Mouse (Mus musculus) CH12.LX (cell line): ENCODE measurements at regions not wholly inside any gene's neighbourhood (a gene's known extent, or its start where the extent isn't known, plus 50 kb on each side); places are given as distances from the start of the nearest gene placed in this dataset.

Experiments
- DNase-seq: peaks from one replicate; pipeline ENCODE4 v3.0.0-alpha.2; 2013; ENCODE audit errors: extremely low read depth
- H3K27ac ChIP-seq: 2 replicates; pipeline ENCODE4 v1.5.1; 2012; ENCODE audit warnings: low read depth, mild to moderate bottlenecking, control low read depth, moderate library complexity; ENCODE audit not compliant: insufficient read depth
- H3K27me3 ChIP-seq: replicated peaks from 2 replicates; pipeline ENCODE3; 2012; ENCODE audit warnings: inconsistent platforms
- H3K36me3 ChIP-seq, 2 experiments: replicated peaks in 1 of 2; 2 replicates each; pipeline versions ENCODE3 to v1.6.1; 2012; ENCODE audit warnings: inconsistent platforms in 1 of 2, low read length in 1 of 2, mild to moderate bottlenecking in 1 of 2, mixed read lengths in 1 of 2, moderate library complexity in 1 of 2; ENCODE audit not compliant: control insufficient read depth in 1 of 2, insufficient read depth in 1 of 2
- H3K4me1 ChIP-seq, 2 experiments: 2 replicates each; pipeline ENCODE4 v1.6.1; 2012; ENCODE audit warnings: inconsistent platforms in 1 of 2, moderate library complexity in 1 of 2; ENCODE audit not compliant: insufficient read depth in 2 of 2, control insufficient read depth in 1 of 2
- H3K4me2 ChIP-seq: 2 replicates; pipeline ENCODE4 v1.6.1; 2012; ENCODE audit warnings: low read depth, mild to moderate bottlenecking, control low read depth; ENCODE audit not compliant: poor library complexity, insufficient read depth, severe bottlenecking
- H3K4me3 ChIP-seq, 3 experiments: fragments of 150-350 bp in 1 of 3; sonication (generic) in 1 of 3; replicated peaks in 1 of 3; 2 replicates each; pipeline versions ENCODE3 to v1.5.1; 2011 to 2012; ENCODE audit warnings: low read depth in 2 of 3, low read length in 2 of 3, mild to moderate bottlenecking in 2 of 3, moderate library complexity in 2 of 3, control low read depth in 1 of 3, improper control_type of control experiment in 1 of 3, inconsistent platforms in 1 of 3, mixed read lengths in 1 of 3; ENCODE audit not compliant: poor library complexity in 1 of 3
- H3K79me2 ChIP-seq: replicated peaks from 2 replicates; pipeline ENCODE4 v1.6.1; 2012; ENCODE audit warnings: mild to moderate bottlenecking, moderate library complexity; ENCODE audit not compliant: control insufficient read depth, poor library complexity, insufficient read depth, severe bottlenecking; ENCODE audit errors: extremely low read depth
- H3K9ac ChIP-seq: 2 replicates; pipeline ENCODE4 v1.6.1; 2012; ENCODE audit warnings: low read depth, mild to moderate bottlenecking, control low read depth, moderate library complexity; ENCODE audit not compliant: insufficient read depth
- H3K9me3 ChIP-seq: replicated peaks from 2 replicates; pipeline ENCODE3; 2012; ENCODE audit warnings: low read length, inconsistent platforms, mixed read lengths
- BHLHE40 ChIP-seq: IDR thresholded peaks from 2 replicates; pipeline ENCODE4 v1.6.1; 2011; ENCODE audit warnings: mild to moderate bottlenecking, low read depth, low read length, improper control_type of control experiment
- ELF1 ChIP-seq: IDR thresholded peaks from 2 replicates; pipeline ENCODE4 v1.6.1; 2014; ENCODE audit warnings: low read depth, mild to moderate bottlenecking, inconsistent platforms, low read length, improper control_type of control experiment
- EP300 ChIP-seq: IDR thresholded peaks from 2 replicates; pipeline ENCODE4 v1.6.1; 2011; ENCODE audit warnings: low read length, improper control_type of control experiment
- GABPA ChIP-seq: IDR thresholded peaks from 2 replicates; pipeline ENCODE4 v1.6.1; 2012; ENCODE audit warnings: low read depth, low read length, improper control_type of control experiment, inconsistent platforms; ENCODE audit not compliant: insufficient replicate concordance
- HCFC1 ChIP-seq: IDR thresholded peaks from 2 replicates; pipeline ENCODE4 v1.6.1; 2012; ENCODE audit warnings: low read depth, mild to moderate bottlenecking, inconsistent platforms, low read length, improper control_type of control experiment
- IRF4 ChIP-seq: IDR thresholded peaks from 2 replicates; pipeline ENCODE4 v1.6.1; 2014; ENCODE audit warnings: low read depth, mild to moderate bottlenecking, inconsistent platforms, low read length, improper control_type of control experiment
- JUND ChIP-seq: conservative IDR thresholded peaks from 2 replicates; pipeline ENCODE4 v1.6.1; 2011; ENCODE audit warnings: low read depth, low read length, improper control_type of control experiment
- KAT2A ChIP-seq: IDR thresholded peaks from 2 replicates; pipeline ENCODE4 v1.6.1; 2012; ENCODE audit warnings: low read length, improper control_type of control experiment, inconsistent platforms; ENCODE audit not compliant: insufficient replicate concordance
- PAX5 ChIP-seq: IDR thresholded peaks from 2 replicates; pipeline ENCODE4 v1.6.1; 2012; ENCODE audit warnings: low read length, inconsistent platforms, mixed read lengths
- POLR2A ChIP-seq: IDR thresholded peaks from 2 replicates; pipeline ENCODE4 v1.6.1; 2011; ENCODE audit warnings: low read depth, mild to moderate bottlenecking, improper control_type of control experiment, low read length
- POLR2AphosphoS2 ChIP-seq: IDR thresholded peaks from 2 replicates; pipeline ENCODE4 v1.6.1; 2011; ENCODE audit warnings: low read depth, low read length, improper control_type of control experiment
- RCOR1 ChIP-seq: conservative IDR thresholded peaks from 2 replicates; pipeline ENCODE4 v1.6.1; 2012; ENCODE audit warnings: low read depth, mild to moderate bottlenecking, inconsistent platforms, low read length, improper control_type of control experiment
- SMC3 ChIP-seq: IDR thresholded peaks from 2 replicates; pipeline ENCODE4 v1.6.1; 2011; ENCODE audit warnings: low read depth, low read length, improper control_type of control experiment
- TCF12 ChIP-seq: IDR thresholded peaks from 2 replicates; pipeline ENCODE4 v1.6.1; 2014; ENCODE audit warnings: low read depth, mild to moderate bottlenecking, inconsistent platforms, low read length, improper control_type of control experiment
- UBTF ChIP-seq: IDR thresholded peaks from 2 replicates; pipeline ENCODE4 v1.6.1; 2012; ENCODE audit warnings: low read depth, mild to moderate bottlenecking, inconsistent platforms, low read length, improper control_type of control experiment, moderate library complexity
- USF2 ChIP-seq: conservative IDR thresholded peaks from 2 replicates; pipeline ENCODE4 v1.6.1; 2011; ENCODE audit warnings: low read depth, low read length, improper control_type of control experiment
- ZKSCAN1 ChIP-seq: IDR thresholded peaks from 2 replicates; pipeline ENCODE4 v1.6.1; 2012; ENCODE audit warnings: low read depth, inconsistent platforms, low read length, improper control_type of control experiment, borderline replicate concordance
- ZNF384 ChIP-seq: IDR thresholded peaks from 2 replicates; pipeline ENCODE4 v1.6.1; 2012; ENCODE audit warnings: low read depth, low read length, improper control_type of control experiment, inconsistent platforms
- dilution Hi-C: fragments of 300-500 bp; cut with MboI; formaldehyde crosslinking; loops from 2 replicates; pipeline ENCODE4 v1.14.3; 2020; ENCODE audit warnings: low sequenced_read_pairs; ENCODE audit not compliant: extremely low pct_unique_long_range_greater_than_20kb, extremely low pct_ligation_motif_present
- in situ Hi-C: fragments of 300-500 bp; cut with MboI; formaldehyde crosslinking; loops from 3 replicates; pipeline ENCODE4 v1.14.3; 2019; ENCODE audit warnings: low sequenced_read_pairs, low pct_ligation_motif_present, low pct_unique_long_range_greater_than_20kb, mixed read lengths

GRCm38 (mm10) chr7:36061679-36062078, 258.9 kb upstream of the Zfp507 start:
- no peaks in the 10 kb centered on the region for H3K36me3 ChIP-seq
- H3K4me3 ChIP-seq = no peak overlapping the region
- H3K4me1 ChIP-seq = no peaks in the 10 kb centered on the region
- no peaks in the 10 kb centered on the region for H3K79me2 ChIP-seq
- peaks cover 74% of the 10 kb centered on the region for H3K9me3 ChIP-seq
- no peak for DNase-seq
- H3K4me2 ChIP-seq = no peak overlapping the region
- in situ Hi-C loops = no loop called here
- no peaks in the 10 kb centered on the region for H3K27me3 ChIP-seq
- no peak overlapping the region for H3K27ac ChIP-seq
- TF ChIP-seq ZNF384 (no peak), RCOR1 (no peak), UBTF (no peak), POLR2AphosphoS2 (no peak), TCF12 (no peak), EP300 (no peak), HCFC1 (no peak), KAT2A (no peak)
- no peak overlapping the region for H3K9ac ChIP-seq
- dilution Hi-C loops = no loop called here

- in situ Hi-C loops (no loop called here), dilution Hi-C loops (no loop called here)
- peaks cover 85% of the 10 kb centered on the region for H3K9me3 ChIP-seq
- H3K9ac ChIP-seq = no peak overlapping the region
- H3K4me2 ChIP-seq = no peak overlapping the region
- H3K4me1 ChIP-seq = no peaks in the 10 kb centered on the region
- no peak overlapping the region for H3K27ac ChIP-seq
- no peak overlapping the region for H3K4me3 ChIP-seq
- no peaks in the 10 kb centered on the region for H3K27me3 ChIP-seq
- TF ChIP-seq USF2 = no peak
- no peak for TF ChIP-seq RCOR1
- no peak for TF ChIP-seq ELF1
- TF ChIP-seq JUND = no peak
- no peak for TF ChIP-seq BHLHE40
- TF ChIP-seq UBTF = no peak
- no peak for TF ChIP-seq SMC3
- TF ChIP-seq ZKSCAN1 = no peak
- TF ChIP-seq IRF4 = no peak
- no peak for TF ChIP-seq POLR2A
- TF ChIP-seq GABPA = no peak
- TF ChIP-seq PAX5 = no peak
- TF ChIP-seq, all 38 proteins: peak for 0
- DNase-seq = no peak
- H3K79me2 ChIP-seq = no peaks in the 10 kb centered on the region
- no peaks in the 10 kb centered on the region for H3K36me3 ChIP-seq
These were observed 257.6 kb upstream of the Zfp507 start for GRCm38 (mm10) chr7:36060426-36060825.
